Mouse (Mus musculus) bone marrow macrophage, adult 2 months (primary cell): ENCODE measurements around the gene Sbno1.

Source experiments
- CTCF ChIP-seq: IDR thresholded peaks from 2 replicates; pipeline ENCODE4 v1.5.1; 2012; ENCODE audit warnings: low read depth, mild to moderate bottlenecking, low read length, moderate library complexity
- POLR2A ChIP-seq: IDR thresholded peaks from 2 replicates; pipeline ENCODE4 v1.6.1; 2012; ENCODE audit warnings: mild to moderate bottlenecking, low read depth, low read length, borderline replicate concordance

GRCm38 (mm10) chr5:124351604-124352003, 74.2 kb downstream of the Sbno1 start:
- no peak for TF ChIP-seq CTCF
- TF ChIP-seq POLR2A, result no peak
